Mouse (Mus musculus) CD4-positive helper T cell, adult 2 months (primary cell): ENCODE data around the gene Klhl3.

ENCODE experiments used
- DNase-seq: peaks from one replicate; pipeline ENCODE4 v3.0.0-alpha.2; 2012; ENCODE audit warnings: low read depth, missing footprints, low spot score

The Klhl3 gene

DNA sequence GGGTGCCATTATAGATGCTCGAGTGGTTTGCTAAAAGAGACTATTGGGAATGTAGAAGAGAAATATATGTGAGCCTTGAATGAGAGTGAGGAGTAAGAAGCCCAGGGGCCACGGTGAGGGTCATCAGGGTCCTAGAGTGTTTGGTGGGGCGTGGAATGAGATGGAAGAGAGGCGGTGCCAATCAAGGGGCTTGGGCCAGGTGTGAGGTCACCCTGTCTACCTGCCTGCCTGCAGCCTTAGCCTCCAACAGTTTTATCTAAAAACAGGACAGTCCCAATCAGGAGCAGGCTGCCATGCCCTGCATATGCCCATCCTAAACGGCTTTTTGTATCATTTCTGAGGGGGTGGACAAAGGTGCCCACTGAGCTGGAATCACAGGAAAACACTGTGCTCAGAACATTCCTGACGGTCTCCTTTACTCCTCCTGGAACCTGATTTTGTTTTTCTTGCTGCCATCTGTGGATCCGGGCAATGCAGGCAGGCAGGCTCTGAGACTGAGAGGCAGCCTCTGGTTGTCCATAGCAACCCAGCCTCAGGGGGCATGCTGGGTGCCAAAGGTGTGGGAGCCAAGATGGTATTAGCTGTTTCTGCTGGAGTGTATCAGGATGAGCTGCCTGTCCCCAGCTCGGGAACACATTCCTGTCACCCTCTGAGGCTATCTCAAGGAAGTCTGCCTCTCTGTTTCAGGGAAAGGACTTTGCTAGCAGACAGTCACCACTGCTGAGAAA is 89.5 kb downstream of the Klhl3 start:
- DNase-seq, result no peak

DNA sequence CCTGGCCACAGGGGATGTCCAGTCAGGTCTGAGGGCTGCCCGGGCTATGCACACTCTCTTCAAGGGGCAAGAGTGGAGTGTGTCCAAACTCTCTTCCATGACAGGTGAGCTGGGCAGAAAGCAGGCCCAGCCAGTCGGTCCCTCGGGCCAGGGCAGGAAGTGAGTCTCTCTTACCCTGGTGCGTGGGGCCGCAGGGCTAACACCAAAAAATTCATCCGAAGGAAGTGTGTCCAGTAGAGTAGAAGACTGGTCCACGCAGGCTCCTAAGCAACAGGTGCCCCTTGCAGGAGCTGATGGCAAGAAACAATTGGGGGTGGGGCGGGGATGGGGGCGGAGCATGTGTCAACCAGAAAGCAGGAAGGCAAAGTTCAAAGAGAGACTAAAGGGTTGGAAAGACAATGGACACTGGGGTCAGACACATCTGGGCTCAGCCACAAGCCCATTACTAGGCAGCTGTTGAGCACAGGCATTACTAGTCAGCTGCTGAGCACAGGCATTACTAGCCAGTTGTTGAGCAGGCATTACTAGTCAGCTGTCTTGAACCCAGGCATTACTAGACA is 90.3 kb downstream of the Klhl3 start:
- no peak for DNase-seq

DNA sequence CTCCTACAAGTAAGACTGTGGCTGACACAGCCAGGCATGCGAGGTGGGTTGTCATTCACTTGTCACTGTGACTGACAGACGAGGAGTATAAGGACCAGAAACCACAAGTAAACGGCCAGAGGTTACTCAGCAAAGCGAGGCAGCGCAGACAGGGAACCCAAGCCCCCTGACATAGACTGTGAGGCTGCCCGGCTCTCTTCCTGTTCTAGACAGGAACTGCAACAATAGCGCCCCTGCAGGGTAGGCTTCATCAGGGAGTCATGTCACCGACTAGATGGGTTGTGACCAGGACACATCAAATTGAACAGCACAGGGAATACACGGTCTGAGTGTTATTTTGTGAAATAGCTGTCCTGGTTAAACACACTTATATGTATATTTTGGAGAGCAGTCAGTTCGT is 93.0 kb downstream of the Klhl3 start:
- DNase-seq, result no peak

DNA sequence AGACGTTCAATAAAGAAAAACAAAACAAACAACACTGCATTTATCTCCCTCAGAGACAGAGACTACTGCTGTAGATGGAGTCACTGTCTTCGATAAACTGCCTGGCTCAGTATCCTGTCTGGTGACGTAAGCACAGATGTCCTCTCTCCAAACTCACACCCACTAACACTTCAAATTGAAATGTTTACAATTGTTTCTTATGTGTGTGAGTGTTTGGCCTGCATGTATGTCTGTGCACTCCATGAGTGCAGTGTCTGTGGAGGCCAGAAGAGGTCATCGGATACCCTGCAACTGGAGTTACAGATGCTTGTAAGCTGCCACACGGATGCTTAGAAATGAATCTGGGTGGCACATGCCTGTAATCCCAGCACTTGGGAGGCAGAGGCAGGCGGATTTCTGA is 96.1 kb downstream of the Klhl3 start:
- DNase-seq, result no peak

DNA sequence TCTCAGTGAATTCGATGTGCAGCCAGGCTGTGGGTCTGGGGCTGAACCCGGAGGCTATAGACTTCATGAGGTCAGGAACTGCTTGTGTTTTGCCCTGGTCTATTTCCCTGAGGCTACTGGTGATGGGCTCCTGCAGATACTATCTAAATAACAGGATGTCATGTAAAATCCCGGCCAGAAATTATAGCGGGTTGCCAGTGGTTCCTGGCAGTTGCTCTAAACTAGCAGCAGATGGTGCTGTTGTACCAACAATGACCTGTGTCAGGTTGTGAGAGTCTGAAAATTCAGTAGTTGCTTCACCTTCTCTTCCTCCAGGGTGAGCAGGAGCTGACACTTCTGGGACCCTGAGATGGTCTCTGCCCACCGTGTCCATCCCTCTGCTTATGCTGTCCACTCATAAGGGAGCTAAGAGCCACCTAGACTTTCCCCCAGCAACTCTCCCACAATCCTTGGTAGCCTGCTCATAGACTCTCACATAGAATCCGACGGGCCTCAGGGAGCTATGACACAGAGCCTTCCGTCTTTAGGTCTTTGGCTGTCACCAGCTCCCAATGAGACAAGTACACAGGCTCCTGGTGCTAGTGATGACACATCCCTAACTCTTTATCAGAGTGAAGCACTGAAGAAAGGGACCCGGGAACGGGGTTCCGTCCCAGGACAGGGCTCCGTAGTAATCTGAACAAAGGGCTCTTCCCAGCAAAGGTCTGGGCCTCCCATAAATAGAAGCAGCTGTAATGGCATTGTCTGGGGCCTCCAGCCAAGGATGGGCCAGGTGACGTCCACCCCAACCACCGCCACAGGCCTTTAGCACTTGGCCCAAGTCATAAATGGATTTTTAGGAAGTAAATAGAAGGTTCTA is 101.1 kb downstream of the Klhl3 start:
- DNase-seq, result peak; percentile 58

DNA sequence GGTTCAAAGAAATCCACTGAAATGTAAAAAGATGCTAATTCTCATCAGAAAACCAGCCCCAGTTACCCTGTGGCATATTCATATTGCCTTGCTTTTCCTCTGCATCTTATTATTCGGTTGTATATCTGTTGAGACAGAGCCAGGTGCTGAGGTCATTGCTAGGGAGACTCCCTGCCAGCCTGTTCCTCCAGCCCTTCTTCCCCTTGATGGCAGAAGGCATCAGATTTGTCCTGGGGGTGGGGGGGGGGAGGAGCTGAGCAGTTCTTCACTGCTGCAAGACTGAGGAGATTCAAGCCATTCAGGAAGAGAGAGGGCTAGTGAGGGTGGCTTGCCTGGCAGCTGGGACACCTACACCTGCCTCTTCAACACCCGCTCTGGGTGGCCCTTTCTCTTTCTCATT is 101.9 kb downstream of the Klhl3 start:
- no peak for DNase-seq

DNA sequence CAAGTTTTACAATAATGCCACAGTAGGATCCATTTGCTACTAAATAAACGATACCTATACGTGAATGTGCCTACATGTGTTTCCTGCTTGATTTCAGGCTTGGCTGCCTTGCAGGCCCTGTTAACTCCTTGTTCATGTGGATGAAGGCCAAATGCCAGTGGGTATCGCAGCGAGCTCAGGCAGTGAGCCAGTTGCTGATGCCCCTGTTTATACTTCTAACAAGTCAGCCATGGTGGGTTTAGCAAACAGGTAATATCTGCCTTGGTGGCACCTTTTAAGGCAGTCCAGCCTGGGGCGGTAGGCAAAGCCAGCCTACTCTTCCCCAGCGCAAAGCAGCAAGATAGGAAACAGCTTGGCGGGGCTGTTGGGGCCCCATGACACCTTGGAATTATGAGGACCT is 103.0 kb downstream of the Klhl3 start:
- DNase-seq, result no peak

DNA sequence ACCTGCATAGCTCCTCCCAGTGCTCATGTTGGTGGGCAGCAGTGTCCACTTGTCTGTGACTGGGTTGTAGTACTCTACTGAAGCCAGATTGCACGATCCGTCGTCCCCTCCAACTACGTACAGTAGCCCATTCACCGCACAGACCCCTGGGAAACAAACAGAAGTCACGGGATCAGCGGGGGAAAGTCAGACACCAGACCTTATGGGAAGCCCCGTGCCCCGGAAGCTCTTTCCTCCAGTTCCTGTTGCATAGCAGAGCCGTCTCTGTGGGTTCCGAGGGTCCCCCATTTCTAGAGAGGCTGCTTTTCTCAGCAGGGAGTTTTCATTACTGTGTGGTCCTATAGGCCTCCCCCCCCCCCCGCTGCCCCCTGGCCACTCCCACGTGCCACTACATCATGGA is 104.1 kb downstream of the Klhl3 start:
- DNase-seq, result no peak

DNA sequence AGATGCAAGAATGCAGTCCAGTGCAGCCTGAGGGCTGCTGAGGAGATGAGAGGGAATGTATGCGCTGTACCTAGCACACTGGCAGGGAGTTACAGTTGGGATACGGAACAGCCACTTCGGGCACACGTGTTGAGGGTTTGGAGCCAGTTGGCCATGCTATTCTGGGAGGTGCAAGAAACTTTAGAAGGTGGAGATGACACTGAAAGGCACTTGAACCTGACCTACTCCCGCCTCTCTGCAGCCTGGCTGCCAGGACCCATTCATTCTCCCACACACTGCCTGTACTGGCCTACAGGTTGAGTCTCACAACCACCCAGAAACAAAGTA is 105.4 kb downstream of the Klhl3 start:
- DNase-seq, result no peak

DNA sequence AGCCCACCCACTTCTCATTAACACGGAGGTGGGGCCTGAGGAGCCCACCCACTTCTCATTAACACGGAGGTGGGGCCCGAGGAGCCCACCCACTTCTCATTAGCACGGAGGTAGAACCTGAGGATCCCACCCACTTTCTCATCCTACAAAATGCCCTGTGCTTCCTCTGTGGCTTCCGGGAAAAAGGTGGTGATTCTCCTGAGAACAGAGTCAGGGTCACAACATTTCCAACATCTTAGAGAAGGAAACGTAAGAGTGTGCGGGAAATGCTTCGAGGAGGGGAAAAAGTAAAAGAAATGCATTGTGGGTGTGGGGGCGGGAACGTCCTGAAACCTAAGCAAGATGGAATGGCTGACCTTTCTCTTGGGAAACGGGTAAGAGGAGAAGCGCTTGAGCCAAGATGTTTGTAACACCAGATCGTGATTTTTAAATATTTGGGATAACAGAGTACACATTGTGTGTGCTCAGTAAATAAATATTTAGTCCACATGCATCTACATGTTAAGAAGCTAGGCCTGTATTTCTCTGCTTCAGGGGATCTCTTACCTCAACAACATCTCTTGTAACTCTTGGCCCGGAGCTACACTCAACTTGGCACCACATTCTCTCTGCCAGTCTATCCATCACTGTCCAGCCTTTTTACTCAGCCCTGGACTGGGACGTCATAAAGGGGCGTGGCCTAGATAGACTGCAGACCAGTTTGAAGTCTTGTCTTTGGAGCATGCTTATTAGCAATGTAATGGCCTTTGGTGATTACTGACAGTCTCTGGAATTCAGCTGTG is 105.9 kb downstream of the Klhl3 start:
- no peak for DNase-seq

DNA sequence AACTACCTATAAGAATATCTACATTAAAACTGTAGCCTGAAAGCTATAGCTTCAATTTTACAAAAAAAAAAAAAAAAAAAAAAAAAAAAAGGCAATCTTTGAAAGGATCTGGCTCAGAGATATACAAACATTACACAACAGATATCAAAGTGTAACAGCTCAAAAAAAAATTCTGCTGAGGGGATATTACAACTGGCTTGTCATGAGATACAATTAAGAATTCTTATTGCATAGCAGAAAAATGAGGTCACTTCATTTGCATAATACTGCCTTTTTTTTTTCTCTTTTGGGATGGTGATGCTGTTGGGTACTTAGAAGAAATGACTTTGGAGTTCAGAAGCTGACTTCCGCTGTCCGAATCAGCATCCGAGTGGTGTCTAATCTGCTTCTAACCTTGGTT is 111.6 kb downstream of the Klhl3 start:
- no peak for DNase-seq

DNA sequence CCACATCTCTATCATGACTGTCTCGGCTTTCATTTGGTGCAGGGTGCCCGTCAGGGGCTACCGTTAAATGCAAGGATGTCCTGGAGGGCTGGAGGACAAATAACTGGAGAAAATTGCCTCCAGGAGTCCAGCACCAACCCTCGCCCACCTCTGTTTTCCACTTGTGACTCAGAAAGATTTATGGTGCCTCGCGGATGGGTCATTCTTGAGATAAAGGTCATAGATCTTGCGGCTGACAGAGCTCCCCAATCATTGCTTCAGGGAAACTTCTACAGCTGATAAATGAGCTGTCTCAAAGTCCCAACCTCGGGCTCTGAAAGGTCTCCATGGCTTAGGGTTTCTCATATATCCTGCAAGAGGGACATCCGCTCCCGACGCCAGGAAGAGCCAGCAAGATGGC is 116.9 kb downstream of the Klhl3 start:
- no peak for DNase-seq

DNA sequence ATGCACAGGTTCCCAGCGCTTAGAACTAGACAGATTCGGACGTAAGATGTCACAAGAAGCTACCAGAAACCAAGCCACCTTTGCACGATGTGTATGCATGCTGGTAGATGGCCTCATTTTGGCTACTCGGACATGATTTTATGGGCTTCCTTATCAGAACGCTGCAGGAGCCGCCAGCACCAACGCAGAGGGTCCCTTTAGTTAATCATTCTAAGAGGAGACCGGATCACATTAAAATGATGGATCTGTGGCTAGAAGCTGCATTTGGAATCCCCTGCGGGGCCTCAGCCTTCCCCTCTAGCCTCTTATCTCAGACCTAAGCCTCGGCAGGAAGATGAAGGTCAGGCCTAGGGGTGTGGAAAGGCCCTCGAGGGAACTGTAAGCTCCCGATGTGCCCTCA is 117.5 kb downstream of the Klhl3 start:
- no peak for DNase-seq

DNA sequence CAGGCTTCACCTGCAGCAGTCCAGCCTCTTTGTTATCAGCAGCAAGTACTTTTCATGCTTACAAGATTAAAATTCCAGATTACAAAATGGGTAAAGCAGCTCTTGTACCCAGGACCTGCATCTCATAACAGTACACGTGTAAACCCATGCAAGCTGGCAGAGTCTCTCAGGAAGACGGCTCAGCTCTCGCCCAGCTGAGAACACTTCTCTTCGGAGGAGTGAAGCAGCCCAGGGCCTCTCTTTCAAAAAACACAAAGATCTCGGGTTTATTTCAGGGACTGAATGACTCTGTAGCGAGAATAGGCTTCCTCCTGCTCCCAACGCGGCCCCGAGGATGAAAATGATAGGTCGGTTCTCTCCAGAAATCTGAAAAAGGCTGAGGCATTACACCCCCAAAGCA is 128.8 kb downstream of the Klhl3 start:
- DNase-seq, result no peak

DNA sequence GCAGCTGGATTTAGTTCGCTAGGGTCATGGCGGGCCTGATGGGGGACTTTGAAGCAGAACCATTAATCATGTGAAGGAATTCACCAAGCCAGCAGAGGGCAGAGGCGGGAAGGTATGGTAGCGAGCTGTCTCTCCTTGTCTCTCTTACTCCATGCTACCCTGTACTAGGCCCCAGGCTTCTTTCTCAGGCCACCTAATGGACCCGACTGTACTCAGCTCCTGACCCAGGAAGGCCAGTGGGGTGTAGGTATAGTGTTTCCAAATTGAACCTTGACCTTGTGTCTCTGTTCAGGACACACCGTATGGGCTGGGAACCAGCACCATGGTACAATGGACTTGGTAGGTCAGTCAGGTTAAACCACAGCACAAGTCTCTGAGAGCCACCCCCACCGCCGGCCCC is 129.2 kb downstream of the Klhl3 start:
- DNase-seq, result no peak

DNA sequence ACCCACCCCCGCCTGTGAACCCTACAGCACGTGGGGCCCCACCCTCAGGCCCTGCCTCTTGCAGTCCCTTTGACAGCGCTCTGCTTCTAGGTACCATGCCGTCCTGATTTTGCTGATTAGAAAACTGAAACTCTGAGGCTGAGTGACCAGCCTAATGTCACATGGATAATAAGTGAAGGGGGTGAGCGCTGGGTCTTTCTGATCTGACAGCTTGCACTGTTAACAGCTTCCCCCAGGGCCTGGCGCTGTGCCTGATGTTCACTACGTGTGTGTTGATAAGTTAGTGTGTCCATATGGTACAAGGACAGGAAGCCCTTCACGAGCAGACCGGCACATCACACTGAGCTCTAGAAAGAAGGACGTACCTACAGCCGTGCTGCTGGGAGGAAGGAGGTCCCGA is 130.1 kb downstream of the Klhl3 start:
- no peak for DNase-seq

DNA sequence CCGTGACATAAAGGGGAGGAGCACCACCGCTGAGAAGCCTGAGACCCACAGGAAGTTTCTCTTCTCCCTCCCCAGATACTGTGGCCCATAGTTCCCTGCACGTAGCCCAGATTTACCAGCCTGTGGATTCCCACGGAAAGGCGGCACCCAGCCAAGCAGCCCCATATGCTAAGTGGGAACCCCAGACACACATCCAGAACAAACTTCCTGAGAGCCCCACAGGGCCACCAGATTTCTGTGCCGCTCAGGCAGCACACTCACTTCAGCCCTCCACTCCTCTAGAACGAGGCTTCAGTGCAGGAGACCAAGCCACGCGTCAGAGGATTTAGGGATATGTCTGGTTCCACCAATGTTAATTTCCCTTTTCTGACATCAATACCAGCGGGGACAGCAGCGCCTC is 130.5 kb downstream of the Klhl3 start:
- no peak for DNase-seq

DNA sequence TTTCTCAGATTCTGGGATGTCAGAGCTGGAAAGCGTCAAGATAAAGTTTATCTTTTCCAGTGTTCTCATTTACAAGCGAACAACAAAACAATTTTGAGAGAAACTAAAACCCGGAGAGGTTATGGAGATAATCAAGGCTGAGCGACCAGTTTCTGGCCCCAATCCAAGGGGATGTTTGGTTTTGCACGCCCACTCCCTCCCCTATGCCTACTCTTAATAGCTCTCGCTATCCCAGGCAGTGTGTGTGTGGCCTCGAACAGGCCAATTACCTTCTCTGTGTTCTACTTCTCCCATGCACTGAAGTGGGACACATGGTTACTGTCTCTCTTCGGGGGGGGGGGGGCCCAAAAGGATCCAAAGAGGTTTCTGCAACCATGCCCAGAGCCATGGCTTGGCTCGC is 132.7 kb downstream of the Klhl3 start:
- no peak for DNase-seq

DNA sequence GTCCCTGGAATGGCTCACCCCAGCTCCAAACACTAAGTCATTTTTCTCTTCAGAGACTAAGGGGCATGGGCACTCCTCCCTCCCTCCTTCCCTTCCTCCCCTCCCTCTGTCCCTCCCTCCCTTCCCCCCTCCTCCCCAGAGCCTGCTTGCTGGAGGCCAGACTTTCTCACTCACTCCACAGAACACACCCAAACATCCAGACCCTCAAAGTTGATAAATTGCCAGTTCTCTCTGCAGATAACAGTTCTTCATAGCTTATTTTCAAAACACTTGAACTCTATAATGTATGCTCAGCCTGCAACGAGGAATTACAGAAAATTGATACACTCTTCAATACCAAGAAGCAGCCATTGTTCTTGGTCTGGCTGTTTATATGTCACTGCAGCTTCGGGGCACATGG is 133.3 kb downstream of the Klhl3 start:
- no peak for DNase-seq

DNA sequence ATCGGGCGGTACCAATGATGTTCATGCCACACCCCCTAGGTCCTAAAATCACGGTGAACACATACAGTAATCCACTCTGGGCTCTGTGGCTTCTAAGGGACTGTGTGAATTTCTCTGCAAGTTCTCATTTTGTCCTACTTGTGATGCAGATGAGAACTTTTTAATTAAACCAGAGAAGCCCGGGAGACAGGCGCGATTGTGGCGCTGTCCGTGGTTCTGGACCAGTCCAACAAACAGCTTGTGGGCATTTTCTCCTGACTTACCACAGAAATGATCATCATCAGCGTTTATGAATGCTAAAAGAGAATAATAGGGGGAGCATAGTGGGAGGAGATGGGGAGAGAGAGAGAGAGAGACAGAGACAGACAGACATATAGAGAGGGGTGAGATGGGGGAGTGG is 134.5 kb downstream of the Klhl3 start:
- DNase-seq, result no peak

DNA sequence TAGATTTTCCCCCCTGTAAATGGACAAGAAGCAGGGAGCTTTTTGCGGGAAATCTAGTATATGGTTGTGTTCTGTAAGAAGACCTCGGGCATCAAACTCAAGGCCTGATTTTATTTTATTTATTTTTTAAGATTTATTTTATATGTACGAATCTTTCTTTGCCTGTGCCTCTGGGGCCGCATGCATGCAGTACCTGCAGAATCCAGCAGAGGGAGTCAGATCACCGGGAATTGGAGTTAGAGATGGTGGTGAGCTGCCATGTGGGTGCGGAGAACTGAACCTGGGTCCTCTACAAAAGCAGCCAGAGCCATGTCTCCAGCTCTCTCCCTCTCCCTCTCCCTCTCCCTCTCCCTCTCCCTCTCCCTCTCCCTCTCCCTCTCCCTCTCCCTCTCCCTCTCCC is 135.7 kb downstream of the Klhl3 start:
- no peak for DNase-seq

DNA sequence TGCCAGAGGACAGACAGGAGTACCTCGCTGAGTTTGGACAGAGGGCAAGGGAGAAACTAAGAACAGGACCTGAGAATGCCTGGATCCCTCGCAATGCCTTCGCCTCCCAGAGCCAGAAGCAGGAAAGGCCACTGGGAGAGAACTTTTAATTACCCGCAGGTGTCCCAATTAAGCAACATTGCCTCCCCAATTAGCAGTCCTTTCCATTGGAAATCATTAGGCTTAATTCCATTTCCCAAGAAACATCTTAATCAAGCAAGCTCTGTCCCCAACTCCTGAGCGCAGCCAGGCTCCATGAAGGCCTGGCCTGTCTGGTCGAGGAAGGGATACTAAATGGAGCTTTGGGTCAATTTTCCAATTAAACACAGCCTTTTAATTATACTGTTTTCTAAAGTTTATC is 147.7 kb downstream of the Klhl3 start:
- DNase-seq, result no peak
